In the genomic region with DNA sequence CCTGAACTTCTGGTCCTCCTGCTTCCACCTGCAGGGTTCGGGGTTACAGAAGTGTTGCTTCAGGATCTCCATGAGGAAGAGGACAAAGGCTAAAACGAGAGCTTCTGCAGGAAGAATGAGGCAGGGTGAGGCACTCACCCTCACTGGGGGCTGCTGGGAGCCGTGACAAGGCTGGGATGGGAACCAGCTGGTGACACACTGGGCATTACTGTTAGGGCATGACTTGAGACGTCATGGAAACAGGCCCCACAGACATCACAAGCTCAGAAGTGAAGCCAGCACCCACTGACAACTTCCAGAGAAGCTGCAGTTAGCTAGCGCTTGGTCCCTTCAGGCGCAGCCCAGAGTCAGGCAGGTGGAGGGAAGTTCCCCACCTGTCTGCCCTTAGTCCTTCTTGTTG, we compare ENCODE assay signal across 24 mouse cellular contexts. TPM values are rescaled to one million over a fixed set of nuclear protein-coding genes. Genes with fewer than 3 reads are reported as not detected.
DNase-seq lines count a peak whose midpoint lies in the region; ATAC-seq lines count a peak whose summit lies in the region.
"Had no signal": no experiment of that assay in that cellular context is flagged by ENCODE, and none has a peak within 500 bp of the region (broad histone marks: within the 10 kb centered on the region; RNA-seq: fewer than 3 reads in every experiment).

No protein-coding gene starts in this region.

- H3K4me2 ChIP-seq in forebrain, embryonic 13.5 days = no peak overlapping the region
- H3K4me2 ChIP-seq in limb, embryonic 12.5 days = no peak overlapping the region
- H3K4me2 ChIP-seq: embryonic facial prominence, embryonic 15.5 days; forebrain, embryonic 15.5 days; heart, embryonic 12.5 days; hindbrain, embryonic 14.5 days; midbrain, embryonic 13.5 days had no signal

- H3K4me3 ChIP-seq in forebrain, embryonic 10.5 days = no peak overlapping the region
- no peak overlapping the region for H3K4me3 ChIP-seq in forebrain, embryonic 13.5 days
- no peak overlapping the region for H3K4me3 ChIP-seq in embryonic facial prominence, embryonic 10.5 days
- H3K4me3 ChIP-seq in limb, embryonic 12.5 days (replicated peaks) = no peak overlapping the region
- H3K4me3 ChIP-seq: embryonic facial prominence, embryonic 15.5 days; forebrain, embryonic 15.5 days; heart, embryonic 12.5 days; midbrain, embryonic 13.5 days had no signal

- no peak for DNase-seq in forebrain, embryonic 10.5 days (ENCODE audit: extremely low spot score, low spot score)
- no peak for DNase-seq in embryonic facial prominence, embryonic 10.5 days (ENCODE audit: low spot score)
- peak; percentile 77 for DNase-seq in lung, postnatal 10 days
- DNase-seq in embryo, embryonic 9.5 days (ENCODE audit: extremely low spot score) = no peak
- DNase-seq in layer of hippocampus, adult 11-12 months (ENCODE audit: low spot score) = no peak
- no peak for DNase-seq in urinary bladder, postnatal 36 days (ENCODE audit: low spot score in 2 of 2)
- DNase-seq: adrenal gland, adult 8-10 months; cerebellum, adult 8-10 months; cerebellum, postnatal 25 days; gastrocnemius, postnatal 36 days; heart, adult 18-20 months; kidney, adult 11 months; layer of hippocampus, adult 9-11 months; liver had no signal

- 0 out of 2 replicates have a peak overlapping the region, but pooled peaks have one; percentile 30 for H3K27ac ChIP-seq in forebrain, embryonic 10.5 days
- H3K27ac ChIP-seq in forebrain, embryonic 13.5 days = no peak overlapping the region
- peak overlapping the region; percentile 91 for H3K27ac ChIP-seq in embryonic facial prominence, embryonic 10.5 days (replicated peaks)
- H3K27ac ChIP-seq in limb, embryonic 12.5 days = peak overlapping the region; percentile 12; the same call in 1 of the 2 replicates
- H3K27ac ChIP-seq: embryonic facial prominence, embryonic 15.5 days; forebrain, embryonic 15.5 days; hindbrain, embryonic 14.5 days; liver, embryonic 14.5 days; macrophage; midbrain, embryonic 13.5 days had no signal

- H3K9me3 ChIP-seq in forebrain, embryonic 10.5 days = no peaks in the 10 kb centered on the region
- H3K9me3 ChIP-seq in forebrain, embryonic 13.5 days (replicated peaks) = no peaks in the 10 kb centered on the region
- no peaks in the 10 kb centered on the region for H3K9me3 ChIP-seq in embryonic facial prominence, embryonic 10.5 days
- no peaks in the 10 kb centered on the region for H3K9me3 ChIP-seq in limb, embryonic 12.5 days
- H3K9me3 ChIP-seq: embryonic facial prominence, embryonic 15.5 days; forebrain, embryonic 15.5 days; heart, embryonic 12.5 days; midbrain, embryonic 13.5 days had no signal

- peaks cover 64% of the 10 kb centered on the region for H3K4me1 ChIP-seq in forebrain, embryonic 10.5 days
- peaks cover 8% of the 10 kb centered on the region for H3K4me1 ChIP-seq in forebrain, embryonic 13.5 days
- H3K4me1 ChIP-seq in embryonic facial prominence, embryonic 10.5 days = peaks cover 93% of the 10 kb centered on the region
- H3K4me1 ChIP-seq in limb, embryonic 12.5 days (replicated peaks) = peaks cover 70% of the 10 kb centered on the region

- H3K36me3 ChIP-seq in forebrain, embryonic 10.5 days (replicated peaks) = no peaks in the 10 kb centered on the region
- H3K36me3 ChIP-seq in forebrain, embryonic 13.5 days (ENCODE audit: poor library complexity, severe bottlenecking) = no peaks in the 10 kb centered on the region
- no peaks in the 10 kb centered on the region for H3K36me3 ChIP-seq in embryonic facial prominence, embryonic 10.5 days (replicated peaks)
- H3K36me3 ChIP-seq in limb, embryonic 12.5 days = no peaks in the 10 kb centered on the region
- H3K36me3 ChIP-seq: embryonic facial prominence, embryonic 15.5 days; forebrain, embryonic 15.5 days; heart, embryonic 12.5 days; midbrain, embryonic 13.5 days had no signal

- H3K27me3 ChIP-seq in forebrain, embryonic 10.5 days (ENCODE audit: poor library complexity, severe bottlenecking) = peaks cover 65% of the 10 kb centered on the region
- H3K27me3 ChIP-seq in forebrain, embryonic 13.5 days = peaks cover 13% of the 10 kb centered on the region; the same call in 1 of the 2 replicates
- H3K27me3 ChIP-seq in embryonic facial prominence, embryonic 10.5 days (replicated peaks; ENCODE audit: low read depth, poor library complexity, severe bottlenecking) = peaks cover 11% of the 10 kb centered on the region
- H3K27me3 ChIP-seq in limb, embryonic 12.5 days = no peaks in the 10 kb centered on the region
- H3K27me3 ChIP-seq: CH12.LX; embryonic facial prominence, embryonic 15.5 days; forebrain, embryonic 15.5 days had no signal

- ATAC-seq in forebrain, embryonic 13.5 days = no peak
- no peak for ATAC-seq in limb, embryonic 12.5 days (ENCODE audit: insufficient number of reproducible peaks, insufficient read depth, low FRiP score, low TSS enrichment, low read depth)
- ATAC-seq: forebrain, embryonic 15.5 days; midbrain, embryonic 13.5 days had no signal

- no peak overlapping the region for H3K9ac ChIP-seq in forebrain, embryonic 13.5 days
- no peak overlapping the region for H3K9ac ChIP-seq in limb, embryonic 12.5 days (replicated peaks)
- H3K9ac ChIP-seq: forebrain, embryonic 15.5 days; heart, embryonic 12.5 days; hindbrain, embryonic 14.5 days; liver, embryonic 14.5 days; midbrain, embryonic 13.5 days had no signal

- 71% methylated on average over 6 of the region's 6 CpGs for WGBS in forebrain, embryonic 10.5 days
- WGBS in forebrain, embryonic 13.5 days = 72% methylated on average over 6 of the region's 6 CpGs
- WGBS in embryonic facial prominence, embryonic 10.5 days = 72% methylated on average over 6 of the region's 6 CpGs
- WGBS in limb, embryonic 12.5 days = 71% methylated on average over 6 of the region's 6 CpGs

RNA-seq across cellular contexts. Expression of a gene that starts 32.0 kb away (rescaled TPM):
- polyA plus RNA-seq in forebrain, embryonic 10.5 days (2016; fragmentation: Nextera tagmentation; extraction: Ambion mirVana) = 414 and 416 TPM in 2 replicates
- 278 and 309 TPM in 2 replicates for polyA plus RNA-seq in forebrain, embryonic 13.5 days (2015; fragmentation: Nextera tagmentation; extraction: Ambion mirVana)
- 384 and 394 TPM in 2 replicates for polyA plus RNA-seq in embryonic facial prominence, embryonic 10.5 days (2016; fragmentation: Nextera tagmentation; extraction: Ambion mirVana)
- polyA plus RNA-seq in limb, embryonic 12.5 days (2016; fragmentation: Nextera tagmentation; extraction: Ambion mirVana) = 264 and 267 TPM in 2 replicates
